Mouse (Mus musculus) megakaryocyte, adult 5-6 weeks (primary cell): ENCODE results near the gene Syce2. TPM values are rescaled to one million over a fixed set of nuclear protein-coding genes. Genes with fewer than 3 reads are reported as not detected.
"Not testable (repeated sequence)": the region's sequence is repeated elsewhere in the genome, so short reads cannot be mapped to it uniquely, and the experiment has no call there.

Experiments used
- ATAC-seq: 2 replicates; pipeline ENCODE4 v1.8.0; 2016; ENCODE audit warnings: mild to moderate bottlenecking, inconsistent platforms; ENCODE audit not compliant: poor library complexity, severe bottlenecking
- total RNA-seq, 2 experiments: library from RNA; stranded (forward) in 1 of 2; stranded (reverse) in 1 of 2; fragments of 153-499, 151-499 nt in 1 of 2; fragments of 221-1000, 200-1000 nt in 1 of 2; gene quantifications; 2 replicates each; pipeline versions ENCODE4 v1.2.3 to v1.2.4; 2015 to 2017

The Syce2 gene
- total RNA-seq, 2 experiments from 2014 or later, result 47.5 to 67.7 TPM

DNA sequence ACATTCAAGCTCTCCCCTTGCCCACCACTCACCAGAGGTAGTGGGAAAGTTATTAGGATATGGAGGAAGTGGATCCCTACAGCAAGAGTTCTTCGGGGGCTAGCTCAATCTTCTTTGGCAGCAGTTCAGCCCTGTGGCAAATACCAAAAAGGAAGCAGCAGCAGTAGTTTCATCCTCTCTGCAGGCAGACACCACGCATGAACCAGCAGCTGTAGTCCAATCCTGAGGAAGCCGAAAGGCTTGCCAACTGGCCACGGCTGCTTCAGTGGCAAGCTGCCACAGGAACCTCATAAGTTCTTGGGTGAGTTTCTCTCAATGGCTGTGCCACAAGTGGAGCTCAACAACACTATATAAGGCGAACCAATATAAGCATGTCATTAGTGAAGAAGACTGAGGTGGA lies 24.1 kb downstream of the Syce2 start:
- no peak for ATAC-seq

DNA sequence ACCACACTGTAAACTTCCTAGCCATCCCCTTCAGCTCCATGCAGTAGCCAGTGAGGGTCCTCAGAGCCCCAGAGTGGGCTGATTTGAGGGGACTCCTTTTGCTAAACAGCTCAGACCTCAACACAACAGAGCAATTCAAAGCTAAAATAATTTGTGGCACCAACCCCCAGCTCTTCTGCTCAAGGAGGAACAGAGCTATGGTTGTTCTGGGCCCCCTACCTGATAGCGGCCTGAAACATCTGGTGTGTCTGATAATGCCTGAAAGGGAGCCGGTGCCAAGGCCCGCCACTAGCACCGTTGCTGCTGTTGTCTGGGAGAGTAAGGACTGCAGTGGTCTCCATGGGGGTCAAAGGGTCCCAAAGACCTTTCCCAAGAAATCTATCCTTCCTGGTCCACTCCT lies 29.2 kb downstream of the Syce2 start:
- no peak for ATAC-seq

DNA sequence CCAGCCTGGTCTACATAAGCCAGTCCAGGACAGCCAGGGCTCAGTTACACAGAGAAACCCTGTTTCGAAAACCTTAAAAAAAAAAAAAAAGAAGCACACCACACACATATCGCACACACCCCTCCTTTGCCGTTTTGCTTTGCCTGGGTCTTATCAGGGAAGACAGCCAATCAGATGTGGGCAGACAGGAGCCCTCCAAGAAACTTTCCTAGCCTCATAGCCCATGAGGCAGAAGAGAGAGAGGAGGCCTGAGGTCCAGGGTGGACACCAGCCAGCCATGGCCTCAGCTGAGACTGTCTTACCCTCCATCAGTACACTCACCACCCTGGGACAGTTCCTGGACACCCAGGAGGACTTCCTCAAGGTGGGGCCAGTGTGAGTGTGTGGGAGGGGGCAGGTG lies 29.8 kb downstream of the Syce2 start, which contains the start of gene Klf1:
Gene Klf1 (plus strand): TSS at position 177 of the 400 bp plus-strand sequence.
- ATAC-seq, result no peak

DNA sequence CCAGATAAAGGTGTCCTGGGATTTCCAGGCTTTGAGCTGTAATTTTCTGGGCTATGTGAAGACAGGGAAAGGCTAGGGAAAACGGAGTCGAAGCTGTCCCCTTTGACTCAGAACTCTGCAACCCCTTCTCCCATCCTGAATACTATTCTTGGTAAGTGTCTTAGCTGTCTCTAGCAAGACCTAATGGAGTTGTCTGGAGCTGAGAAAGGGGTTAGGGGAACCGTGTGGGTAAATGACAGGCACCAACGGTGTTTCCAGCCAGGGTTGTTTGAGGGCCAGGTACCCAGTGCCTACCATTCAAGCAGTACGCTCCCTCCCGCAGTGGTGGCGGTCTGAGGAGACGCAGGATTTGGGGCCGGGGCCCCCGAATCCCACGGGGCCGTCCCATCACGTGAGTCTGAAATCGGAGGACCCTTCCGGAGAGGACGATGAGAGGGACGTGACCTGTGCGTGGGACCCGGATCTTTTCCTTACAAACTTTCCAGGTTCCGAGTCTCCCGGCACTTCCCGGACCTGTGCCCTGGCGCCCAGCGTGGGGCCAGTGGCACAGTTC lies 30.5 kb downstream of the Syce2 start:
- ATAC-seq, result peak; percentile 1; the same call in 1 of the 2 replicates

DNA sequence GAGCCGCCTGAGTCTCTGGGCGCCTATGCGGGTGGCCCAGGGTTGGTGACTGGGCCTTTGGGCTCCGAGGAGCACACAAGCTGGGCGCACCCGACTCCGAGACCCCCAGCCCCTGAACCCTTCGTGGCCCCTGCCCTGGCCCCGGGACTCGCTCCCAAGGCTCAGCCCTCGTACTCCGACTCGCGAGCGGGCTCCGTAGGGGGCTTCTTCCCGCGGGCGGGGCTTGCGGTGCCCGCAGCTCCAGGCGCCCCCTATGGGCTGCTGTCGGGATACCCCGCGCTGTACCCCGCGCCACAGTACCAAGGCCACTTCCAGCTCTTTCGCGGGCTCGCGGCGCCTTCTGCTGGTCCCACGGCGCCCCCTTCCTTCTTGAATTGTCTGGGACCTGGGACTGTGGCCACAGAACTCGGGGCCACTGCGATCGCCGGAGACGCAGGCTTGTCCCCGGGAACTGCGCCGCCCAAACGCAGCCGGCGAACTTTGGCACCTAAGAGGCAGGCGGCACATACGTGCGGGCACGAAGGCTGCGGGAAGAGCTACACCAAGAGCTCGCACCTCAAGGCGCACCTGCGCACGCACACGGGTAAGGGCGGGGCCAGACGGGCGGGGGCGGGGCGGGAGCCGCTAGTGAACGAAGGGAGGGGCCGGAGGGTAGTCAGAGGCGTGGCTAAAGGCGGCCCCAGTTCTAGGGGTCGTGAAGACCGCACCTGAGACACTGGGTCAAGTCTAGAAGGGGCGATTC lies 31.2 kb downstream of the Syce2 start:
- ATAC-seq, result peak; percentile 94

DNA sequence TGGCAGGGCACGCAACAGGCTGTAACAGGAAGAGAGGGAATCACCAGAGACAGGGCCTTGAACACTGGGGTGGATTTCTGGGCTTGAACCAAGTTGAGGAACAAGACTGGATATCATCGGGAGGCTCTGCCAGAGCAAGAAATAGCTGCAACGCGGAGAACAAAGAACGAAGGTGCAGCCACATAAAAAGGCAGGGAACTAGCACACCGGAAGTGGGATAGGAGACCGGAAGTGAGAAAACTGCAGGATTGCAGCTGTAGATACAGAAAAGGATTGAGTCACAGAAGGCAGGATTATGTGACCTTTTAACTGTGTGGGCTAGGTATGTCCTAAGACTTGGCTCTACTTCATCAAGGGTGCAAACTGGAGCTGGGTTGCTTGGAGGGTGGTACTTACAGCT lies 32.4 kb downstream of the Syce2 start:
- ATAC-seq, result no peak

DNA sequence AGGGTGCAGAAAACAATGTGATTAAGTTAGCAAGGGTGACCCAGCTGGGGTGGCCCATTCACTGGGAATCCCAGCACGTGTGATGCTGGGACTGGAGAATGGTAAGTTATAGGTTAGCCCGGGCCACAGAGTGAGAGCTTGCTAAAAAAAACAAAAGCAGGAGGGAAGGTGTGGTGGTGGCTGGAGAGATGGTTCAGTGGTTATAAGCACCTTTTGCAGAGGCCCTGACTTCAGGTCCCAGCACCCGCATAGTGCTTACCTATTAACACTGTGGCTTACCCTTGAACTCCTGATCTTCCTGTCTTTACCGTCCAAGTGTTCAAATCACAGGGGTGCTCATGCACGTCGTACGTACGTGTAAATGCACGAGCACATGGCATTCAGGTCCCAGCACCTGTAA lies 35.1 kb downstream of the Syce2 start:
- no peak for ATAC-seq

DNA sequence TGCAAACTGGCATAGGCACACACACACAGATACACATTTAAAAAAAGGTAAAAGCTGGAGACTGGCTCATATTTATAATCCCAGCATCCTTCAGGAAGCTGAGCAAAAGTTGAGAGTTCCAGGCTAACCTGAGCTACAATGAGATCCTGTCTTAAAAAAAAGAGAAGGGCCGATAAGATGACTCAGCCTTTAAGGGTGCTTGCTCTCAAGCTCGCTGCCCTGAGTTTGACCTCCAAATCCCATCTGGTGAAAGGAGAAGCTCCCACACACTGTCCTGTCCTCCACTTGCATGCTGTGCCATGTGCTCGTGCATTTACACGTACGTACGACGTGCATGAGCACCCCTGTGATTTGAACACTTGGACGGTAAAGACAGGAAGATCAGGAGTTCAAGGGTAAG lies 35.6 kb downstream of the Syce2 start:
- no peak for ATAC-seq

DNA sequence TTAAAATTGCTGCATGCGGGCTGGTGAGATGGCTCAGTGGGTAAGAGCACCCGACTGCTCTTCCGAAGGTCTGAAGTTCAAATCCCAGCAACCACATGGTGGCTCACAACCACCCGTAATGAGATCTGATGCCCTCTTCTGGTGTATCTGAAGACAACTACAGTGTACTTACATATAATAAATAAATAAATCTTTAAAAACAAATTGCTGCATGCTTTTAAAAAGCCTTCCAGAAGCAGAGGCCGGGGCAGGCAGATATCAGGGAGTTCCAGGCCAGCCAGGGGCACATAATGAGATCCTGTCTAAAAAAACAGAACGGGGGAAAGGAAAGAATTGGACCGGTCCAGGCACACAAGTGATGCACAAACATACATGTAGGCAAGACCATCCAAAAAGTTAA lies 36.1 kb downstream of the Syce2 start:
- not testable (repeated sequence) for ATAC-seq

DNA sequence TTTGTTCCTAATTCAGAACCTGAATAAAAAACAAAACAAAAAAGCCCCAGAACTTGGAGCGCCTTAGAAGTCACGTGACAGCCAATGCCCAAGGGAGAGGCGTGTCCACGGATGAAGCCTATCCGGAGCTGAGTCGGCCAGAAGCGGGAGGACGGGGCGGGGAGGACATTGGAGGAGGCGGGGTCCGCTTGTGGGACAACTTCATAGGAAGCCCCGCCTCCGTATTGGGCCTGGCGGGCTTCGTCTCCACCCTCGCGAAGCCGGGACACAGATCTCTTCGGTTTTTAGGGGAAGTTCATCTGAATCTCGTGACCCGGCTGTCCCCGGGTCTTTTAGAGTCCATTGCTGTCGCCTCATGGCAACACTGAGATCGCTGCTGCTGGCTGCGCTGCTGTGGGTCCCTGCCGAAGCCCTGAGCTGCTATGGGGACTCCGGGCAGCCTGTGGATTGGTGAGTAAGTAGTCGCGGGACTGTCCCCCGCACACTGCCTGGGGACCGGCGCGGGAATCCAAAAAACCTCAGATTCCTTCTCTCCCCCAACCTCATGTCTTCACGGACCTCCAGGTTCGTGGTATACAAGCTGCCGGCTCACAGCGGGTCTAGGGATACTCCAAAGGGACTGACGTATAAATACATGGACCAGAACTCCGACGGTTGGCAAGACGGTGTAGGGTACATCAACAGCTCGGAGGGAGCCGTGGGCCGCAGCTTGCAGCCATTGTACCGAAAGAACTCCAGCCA lies 36.7 kb downstream of the Syce2 start, which contains the start of gene Dnase2a:
Gene Dnase2a (plus strand): TSS at position 140 of the 741 bp plus-strand sequence.
- peak; percentile 91 for ATAC-seq

DNA sequence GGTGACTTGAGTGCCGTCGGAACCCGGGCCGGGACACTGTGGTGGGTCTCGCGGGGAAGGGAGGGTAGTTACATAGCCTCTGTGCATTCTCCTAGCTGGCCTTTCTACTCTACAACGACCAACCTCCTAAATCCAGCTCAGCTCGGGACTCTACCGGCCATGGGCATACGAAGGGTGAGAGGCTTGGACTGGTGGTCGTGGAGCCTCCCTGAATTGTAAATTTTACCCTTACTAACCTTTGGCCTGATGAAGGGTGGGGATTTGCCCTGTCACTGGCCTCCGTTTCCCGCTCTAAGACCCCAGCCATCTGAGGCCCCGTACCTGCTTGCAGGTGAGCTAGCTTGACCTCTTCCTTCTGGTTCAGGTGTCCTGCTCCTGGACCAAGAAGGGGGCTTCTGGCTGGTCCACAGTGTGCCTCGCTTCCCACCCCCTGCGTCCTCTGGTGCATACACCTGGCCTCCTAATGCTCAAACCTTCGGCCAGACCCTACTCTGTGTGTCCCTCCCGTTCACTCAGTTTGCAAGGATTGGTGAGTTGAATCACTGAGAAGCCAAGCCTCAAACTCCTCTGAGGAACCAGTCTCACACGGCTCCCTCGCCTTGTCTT lies 37.4 kb downstream of the Syce2 start:
- no peak for ATAC-seq

DNA sequence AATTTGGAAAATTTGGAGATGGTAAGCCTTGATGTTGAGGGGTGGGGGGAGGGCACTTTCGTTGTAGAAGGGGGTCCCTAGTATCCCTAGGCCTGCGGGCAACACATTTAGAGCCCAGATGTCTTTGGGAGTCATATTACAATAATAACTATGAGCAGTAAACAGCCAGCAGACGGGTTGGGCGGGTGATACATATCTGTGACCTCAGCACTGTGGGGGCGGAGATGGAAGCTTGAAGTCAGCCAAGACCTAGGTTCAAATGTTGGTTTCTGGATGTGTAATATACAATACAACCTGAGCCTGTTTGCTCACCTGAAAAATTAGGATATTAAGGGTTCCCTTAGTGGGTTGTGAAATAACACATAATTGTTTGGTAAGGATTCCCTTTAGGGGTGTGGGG lies 38.0 kb downstream of the Syce2 start:
- no peak for ATAC-seq

DNA sequence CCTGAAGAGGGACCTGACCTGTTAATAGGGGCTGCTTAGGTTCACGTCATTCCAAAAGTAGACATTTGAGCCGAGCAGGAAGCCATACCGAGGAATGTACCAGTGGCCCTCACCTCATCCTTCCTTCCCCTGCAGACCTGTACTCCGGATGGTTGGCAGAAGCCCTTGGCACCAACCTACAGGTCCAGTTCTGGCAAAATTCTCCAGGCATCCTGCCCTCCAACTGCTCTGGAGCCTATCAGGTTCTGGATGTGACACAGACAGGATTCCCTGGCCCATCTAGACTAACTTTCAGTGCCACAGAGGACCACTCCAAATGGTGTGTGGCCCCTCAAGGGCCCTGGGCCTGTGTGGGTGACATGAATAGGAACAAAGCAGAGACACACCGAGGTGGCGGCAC lies 38.6 kb downstream of the Syce2 start:
- no peak for ATAC-seq

DNA sequence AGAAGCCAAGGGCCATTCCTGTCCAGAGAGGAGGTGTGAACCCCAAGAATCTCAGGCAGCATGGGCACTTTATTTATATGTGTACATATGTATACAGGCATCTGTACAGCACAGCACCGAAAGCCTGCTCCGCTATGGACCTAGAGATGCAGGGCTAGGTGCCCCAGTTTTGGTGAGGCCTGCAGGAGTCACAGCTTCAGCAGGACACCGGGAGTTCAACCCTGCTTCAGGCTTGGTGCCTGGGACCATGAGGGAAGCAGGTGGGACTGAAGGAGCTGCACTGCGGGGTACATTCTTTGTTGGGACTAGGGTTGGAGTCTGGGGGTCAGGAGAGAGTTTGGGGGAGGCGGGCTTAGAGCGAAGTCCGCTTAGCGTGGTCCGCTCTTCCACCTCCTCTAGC lies 39.9 kb downstream of the Syce2 start:
- no peak for ATAC-seq

DNA sequence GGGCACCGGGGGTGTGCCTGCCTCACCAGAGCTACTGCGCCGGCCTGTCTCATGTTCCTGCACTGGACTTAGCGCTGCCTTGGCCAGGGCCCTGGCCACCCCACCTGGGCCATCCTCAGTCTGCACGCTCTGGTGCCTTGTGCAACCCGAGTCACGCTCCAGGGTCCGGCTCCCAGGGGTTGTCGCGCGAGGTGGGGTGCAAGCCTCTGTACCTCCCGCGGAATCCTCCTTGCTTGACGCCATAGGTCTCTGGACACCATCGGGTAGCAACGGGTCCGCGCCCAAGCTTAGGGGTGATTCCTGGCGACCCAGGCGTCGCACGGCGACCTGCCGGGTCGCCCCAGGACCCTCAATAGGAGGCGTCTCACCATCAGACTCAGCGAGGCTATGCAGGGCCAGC lies 40.5 kb downstream of the Syce2 start:
- no peak for ATAC-seq

DNA sequence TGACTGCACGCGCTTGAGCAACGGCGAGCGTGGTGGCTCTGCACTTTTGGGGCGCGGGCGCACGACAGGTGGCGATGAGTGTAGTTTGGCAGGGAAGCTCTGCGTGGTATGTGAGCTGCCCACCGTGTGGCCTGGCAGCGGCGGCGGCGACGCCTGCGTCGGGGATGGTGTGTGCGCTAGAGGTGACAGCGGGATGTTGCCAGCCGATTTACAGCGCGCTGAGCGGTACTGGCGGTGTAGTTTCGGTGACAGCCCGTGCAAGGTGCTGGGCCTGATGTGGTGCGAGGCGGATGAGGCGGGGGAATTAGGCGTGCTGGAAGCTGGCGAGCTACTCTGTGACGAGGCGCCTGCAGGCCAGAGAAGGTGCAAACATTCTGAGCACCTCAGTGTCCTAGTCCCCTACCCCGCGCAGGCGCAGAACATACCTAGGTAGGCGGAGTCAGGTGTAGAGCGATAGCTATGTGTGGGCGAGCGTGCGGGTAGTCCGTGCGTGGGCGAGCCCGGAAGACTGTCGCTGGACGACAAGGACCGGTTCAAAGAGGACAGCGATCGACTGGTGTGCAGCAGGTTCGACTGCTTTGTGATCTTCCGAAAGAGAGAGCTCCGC lies 41.1 kb downstream of the Syce2 start:
- peak; percentile 49 for ATAC-seq

DNA sequence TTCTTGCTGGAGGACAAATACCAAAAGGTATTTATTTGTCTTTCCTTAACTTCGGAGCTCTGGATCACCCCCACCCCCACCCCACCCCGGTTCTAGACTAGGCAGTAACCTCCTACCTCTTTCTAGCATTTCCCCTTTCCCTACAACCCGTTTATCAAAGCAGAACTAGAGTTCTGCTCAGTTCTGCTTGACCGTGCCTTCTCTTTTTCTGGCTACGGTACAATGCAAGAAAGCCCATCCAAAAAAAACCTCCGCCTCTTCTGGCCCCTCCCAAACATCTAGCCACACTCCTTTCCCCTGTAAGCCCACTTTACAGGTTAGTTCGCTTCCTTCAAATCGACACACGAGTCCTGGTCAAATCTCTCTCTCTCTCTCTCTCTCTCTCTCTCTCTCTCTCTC lies 41.6 kb downstream of the Syce2 start:
- ATAC-seq, result peak; percentile 31; the same call in 1 of the 2 replicates

DNA sequence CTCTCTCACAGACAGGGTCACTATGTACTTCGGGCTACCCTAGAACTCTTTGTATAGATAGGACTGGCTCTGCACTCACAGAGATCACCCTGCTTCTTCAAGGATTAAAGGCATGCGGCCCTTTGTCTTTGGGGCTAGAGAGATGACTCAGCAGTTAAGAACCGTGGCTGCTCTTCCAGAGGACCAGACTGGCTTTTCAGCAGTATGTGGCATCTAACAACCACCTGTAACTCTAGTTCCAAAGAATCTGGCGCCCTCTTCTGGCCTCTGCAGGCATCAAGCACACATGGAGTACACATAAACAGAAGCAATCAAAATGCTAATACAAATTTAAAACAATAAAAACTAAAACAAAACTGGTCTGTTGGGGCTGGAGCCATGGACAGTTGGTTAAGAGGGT lies 42.0 kb downstream of the Syce2 start:
- peak; percentile 30 for ATAC-seq

DNA sequence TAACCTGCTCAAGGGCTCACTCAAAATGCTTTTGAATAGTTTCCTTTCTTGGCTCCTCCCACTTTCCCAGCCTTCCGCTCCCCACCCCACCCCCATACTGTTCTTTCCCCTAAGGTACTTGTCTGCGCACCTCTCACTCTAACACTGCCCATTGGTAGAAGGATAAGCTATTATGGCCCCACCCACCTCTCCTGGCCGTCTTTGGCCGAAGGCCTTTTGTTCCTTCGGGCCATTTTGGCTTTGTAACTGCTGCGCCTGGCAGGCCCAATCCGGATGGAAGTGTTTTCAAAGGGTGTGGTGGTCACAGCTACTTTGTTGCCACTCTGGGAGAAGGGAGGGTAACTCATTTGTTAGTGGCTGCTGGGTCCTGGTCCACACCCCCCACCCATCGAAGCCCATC lies 43.4 kb downstream of the Syce2 start:
- no peak for ATAC-seq

DNA sequence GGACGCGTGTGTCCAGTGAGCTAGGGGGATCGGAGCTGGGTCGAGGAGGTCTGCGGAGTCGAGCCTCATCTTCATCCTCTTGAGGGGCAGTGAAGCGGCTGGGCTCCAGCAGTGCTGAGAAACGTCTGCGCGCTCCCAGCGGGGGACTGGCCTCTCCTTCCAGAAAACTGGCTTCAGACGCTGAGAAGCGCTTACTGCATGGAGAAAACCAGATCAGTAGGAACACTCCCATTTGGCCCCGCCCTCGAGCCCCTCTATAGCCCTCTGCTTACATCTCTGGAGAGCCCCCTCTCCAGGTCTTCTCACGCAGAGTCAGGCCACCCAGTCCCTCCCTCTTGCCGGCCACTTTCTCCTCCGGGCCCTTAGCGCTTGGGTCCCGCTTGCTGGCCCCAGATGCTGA lies 45.9 kb downstream of the Syce2 start:
- no peak for ATAC-seq

DNA sequence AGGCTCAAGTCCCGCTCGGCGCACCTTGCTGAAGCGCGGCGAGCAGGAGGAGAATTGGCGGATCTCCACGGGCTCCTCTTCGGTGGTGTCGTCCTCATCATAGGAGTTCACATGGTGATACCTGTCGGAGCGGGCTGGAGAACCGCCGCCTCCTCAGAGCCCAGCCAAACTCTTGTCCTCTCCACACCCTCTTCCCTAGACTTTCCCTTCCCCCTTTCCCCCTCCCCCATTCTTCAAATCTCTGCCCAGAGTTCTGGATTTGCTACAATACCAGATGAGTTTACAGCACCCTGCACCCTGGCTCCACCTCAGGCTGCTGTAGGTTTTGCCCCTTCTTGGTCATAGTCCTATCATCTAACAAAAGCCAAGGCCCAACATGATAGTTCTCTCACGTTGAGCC lies 46.7 kb downstream of the Syce2 start:
- no peak for ATAC-seq
